Mouse (Mus musculus) liver, embryonic 14.5 days (tissue): ENCODE results near the gene Cacna1c.

Source experiments
- CTCF ChIP-seq: IDR thresholded peaks from 2 replicates; pipeline ENCODE4 v1.5.1; 2016; ENCODE audit warnings: antibody characterized with exemption, low read depth, control low read depth
- EP300 ChIP-seq: IDR thresholded peaks from 2 replicates; pipeline ENCODE4 v1.6.1; 2016; ENCODE audit warnings: antibody characterized with exemption, low read depth

GRCm38 (mm10) chr6:119107140-119107855 lies 88.9 kb downstream of the Cacna1c start:
- no peak for TF ChIP-seq EP300
- TF ChIP-seq CTCF = no peak
